Mouse (Mus musculus): ENCODE data around the gene Ldb3. TPM values are rescaled to one million over a fixed set of nuclear protein-coding genes. Genes with fewer than 3 reads are reported as not detected.

Gene Ldb3
- total RNA-seq, 1 experiment from 2014 or later, result not detected

GRCm38 (mm10) chr14:34483469-34484341, 104.8 kb downstream of the Ldb3 start:
- no peak for ATAC-seq (replicated peaks; ENCODE audit: low read depth, poor library complexity, severe bottlenecking)

Other genes with a start within 250 kb of the Ldb3 start
- gene Fam25c, start 233.2 kb downstream of the Ldb3 start, total RNA-seq (2017), result not detected in 2 replicates
- not detected in 2 replicates for gene Sncg, start 213.9 kb downstream of the Ldb3 start, total RNA-seq (2017)
- gene Mmrn2, start 213.2 kb downstream of the Ldb3 start, total RNA-seq (2017), result not detected in 2 replicates
- 0.32 and 0.34 TPM in 2 replicates for gene Bmpr1a, start 85.3 kb downstream of the Ldb3 start, total RNA-seq (2017)
- gene 9230112D13Rik, start 65.9 kb downstream of the Ldb3 start, total RNA-seq (2017), result not detected in 2 replicates
- gene Opn4, start 11.5 kb upstream of the Ldb3 start, total RNA-seq (2017), result not detected in 2 replicates
- 138 and 179 TPM in 2 replicates for gene Wapl, start 85.2 kb upstream of the Ldb3 start, total RNA-seq (2017)
- not detected in 2 replicates for gene Grid1, start 231.4 kb upstream of the Ldb3 start, total RNA-seq (2017)